Mouse (Mus musculus): Measurements from ENCODE around the gene Pbp2.

Gene Pbp2

DNA sequence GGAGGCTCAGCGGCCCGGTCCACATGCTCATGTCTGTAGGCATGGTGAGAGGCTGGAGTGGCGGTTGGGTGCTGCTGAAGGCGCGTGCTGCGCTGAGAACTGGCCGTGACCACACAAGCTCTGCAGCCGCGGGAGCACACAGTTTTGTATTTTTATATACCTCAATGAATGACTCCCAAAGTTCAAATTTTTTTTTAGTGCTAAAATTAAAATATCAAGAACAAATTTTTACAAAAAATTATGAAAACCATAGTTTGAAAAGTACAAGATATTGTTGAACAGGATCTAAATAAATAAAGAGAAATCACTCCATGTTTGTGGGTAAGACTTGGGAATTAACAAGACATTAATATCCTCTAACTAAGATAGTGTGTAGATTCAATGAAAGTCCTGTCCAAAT, at the start of gene Pbp2:
TSS of gene Pbp2 (minus strand) at position 101 of the 400 bp plus-strand sequence.
- no peak for DNase-seq (ENCODE audit: low read depth, low spot score)

DNA sequence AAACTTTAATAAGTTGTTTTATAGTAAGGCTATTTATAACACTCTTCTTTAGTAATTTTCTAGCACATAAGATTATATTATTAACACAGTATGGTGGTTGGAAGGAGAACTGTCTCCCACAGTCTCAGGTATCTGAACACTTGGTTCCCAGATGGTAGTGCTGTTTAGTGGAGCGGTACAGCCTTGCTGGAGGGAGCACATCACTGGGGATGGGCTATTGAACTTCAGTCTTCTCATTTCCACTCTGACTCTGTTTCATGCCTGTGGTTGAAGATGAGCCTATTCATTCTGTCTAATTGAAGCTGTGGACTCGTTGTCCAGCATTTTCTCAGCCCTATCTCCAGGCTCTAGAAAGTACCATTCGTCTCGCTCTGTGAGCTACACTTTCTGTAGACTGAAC, 44.7 kb upstream of the Pbp2 start:
- no peak for DNase-seq (ENCODE audit: low read depth, low spot score)

GRCm38 (mm10) chr6:135352537-135352936, 42.3 kb upstream of the Pbp2 start:
- DNase-seq (ENCODE audit: low read depth, low spot score), result no peak

GRCm38 (mm10) chr6:135351638-135352302, 41.6 kb upstream of the Pbp2 start:
- no peak for DNase-seq (ENCODE audit: low read depth, low spot score)

- DNase-seq (ENCODE audit: low read depth, low spot score), result peak; percentile 52
Measured at GRCm38 (mm10) chr6:135341076-135341378, 30.8 kb upstream of the Pbp2 start.

- peak; percentile 66 for DNase-seq (ENCODE audit: low read depth, low spot score)
Measured at GRCm38 (mm10) chr6:135340355-135341075, 30.3 kb upstream of the Pbp2 start.

- DNase-seq (ENCODE audit: low read depth, low spot score), result peak; percentile 66
Measured at GRCm38 (mm10) chr6:135336376-135336775, 26.2 kb upstream of the Pbp2 start.

GRCm38 (mm10) chr6:135333994-135334651, 23.9 kb upstream of the Pbp2 start:
- DNase-seq (ENCODE audit: low read depth, low spot score), result peak; percentile 80

DNA sequence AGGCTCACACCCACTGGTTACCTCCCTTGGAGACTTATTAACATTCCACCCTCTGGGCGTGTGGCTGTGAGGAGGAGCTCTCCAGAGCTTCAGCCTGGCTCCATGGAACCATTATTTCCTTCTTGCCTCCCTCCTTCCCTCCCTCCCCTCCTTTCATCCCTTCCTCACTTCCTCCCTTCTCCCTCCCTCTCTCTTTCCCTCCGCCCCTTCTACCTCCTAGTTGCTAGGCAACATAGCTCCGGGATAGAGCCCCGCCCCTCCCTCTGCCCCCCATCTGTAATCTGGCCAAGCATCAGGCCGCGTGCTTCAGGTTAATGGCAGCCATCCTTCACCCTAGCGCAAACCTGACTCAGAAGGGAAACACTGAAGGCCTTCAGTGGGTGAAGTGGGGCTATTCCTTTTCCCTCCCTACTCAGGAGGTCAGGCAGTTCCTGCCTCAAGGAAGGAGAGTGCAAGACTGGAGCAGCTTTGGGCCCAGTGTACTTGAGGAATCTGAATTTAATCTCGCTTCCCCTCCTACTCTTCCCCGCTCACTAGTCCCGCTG, 22.6 kb upstream of the Pbp2 start:
- DNase-seq (ENCODE audit: low read depth, low spot score), result no peak

DNA sequence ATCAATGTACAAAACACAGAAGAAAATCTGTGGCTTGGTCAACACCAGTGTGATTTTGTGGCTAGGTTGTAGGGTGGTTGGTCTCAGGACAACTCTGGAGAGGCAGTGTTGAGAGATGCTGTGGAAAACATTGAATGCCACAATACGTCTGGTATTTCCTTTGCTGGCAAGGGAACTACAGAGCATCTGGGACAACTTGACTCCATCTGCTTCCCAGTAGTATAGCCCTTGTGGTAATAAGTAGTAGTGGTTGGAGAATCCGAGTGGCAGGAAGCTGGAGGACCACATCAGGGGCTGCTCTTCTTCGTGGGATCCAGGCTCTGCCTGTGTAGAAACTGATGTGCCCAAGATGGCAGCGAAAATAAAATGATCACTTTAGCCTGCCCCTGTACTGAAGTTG, 21.7 kb upstream of the Pbp2 start:
- DNase-seq (ENCODE audit: low read depth, low spot score), result no peak

GRCm38 (mm10) chr6:135326847-135327246, 16.6 kb upstream of the Pbp2 start:
- DNase-seq (ENCODE audit: low read depth, low spot score), result no peak

DNA sequence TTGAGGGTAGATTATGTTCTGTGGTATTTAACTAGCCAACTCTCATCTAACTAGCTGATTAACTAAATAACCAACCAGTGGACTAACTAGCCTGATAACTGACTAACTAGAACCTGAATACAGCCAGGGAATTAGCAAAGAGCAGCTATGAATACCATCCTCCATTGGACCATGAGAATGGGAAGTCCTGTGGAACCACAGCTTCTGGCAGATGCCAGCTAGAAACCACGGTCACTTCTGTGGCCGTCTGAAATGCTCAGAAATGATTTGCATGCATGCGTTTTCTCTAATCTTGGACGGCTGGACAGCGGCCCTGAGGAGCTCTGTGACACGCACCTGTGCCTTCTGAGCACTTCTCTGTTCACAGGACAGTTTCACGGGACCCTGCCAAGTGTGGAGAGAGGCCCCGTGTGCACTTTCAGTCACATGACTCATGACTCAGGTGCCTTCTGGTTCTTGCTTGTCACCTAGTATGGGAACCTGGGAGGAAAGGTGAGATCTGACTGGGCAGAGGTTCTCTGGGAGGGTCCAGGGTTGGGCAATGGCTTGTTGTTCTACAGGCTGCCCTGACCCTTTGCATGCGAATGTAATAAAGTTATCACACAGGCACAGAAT, 14.6 kb upstream of the Pbp2 start:
- DNase-seq (ENCODE audit: low read depth, low spot score), result no peak

DNA sequence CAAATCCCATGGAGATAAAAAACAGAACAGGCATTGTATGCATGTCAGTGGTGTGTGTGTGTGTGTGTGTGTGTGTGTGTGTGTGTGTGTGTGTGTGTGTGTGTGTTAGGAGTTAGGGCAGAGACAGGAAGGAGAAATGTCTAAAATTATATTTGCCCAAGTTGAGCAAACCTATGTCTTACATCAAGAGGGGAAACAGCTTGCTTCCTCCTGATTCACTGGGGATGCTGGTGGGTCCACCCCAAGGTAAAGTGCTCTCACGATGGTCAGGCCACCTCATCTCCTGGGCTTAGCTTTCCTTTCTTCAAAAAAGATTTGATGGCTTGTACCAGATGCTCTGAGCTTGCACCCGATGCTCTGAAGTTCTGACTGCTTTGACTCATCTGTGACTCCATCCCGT, 13.9 kb upstream of the Pbp2 start:
- no peak for DNase-seq (ENCODE audit: low read depth, low spot score)

- DNase-seq (ENCODE audit: low read depth, low spot score), result peak; percentile 35
Measured at GRCm38 (mm10) chr6:135323311-135323982, 13.2 kb upstream of the Pbp2 start.

- DNase-seq (ENCODE audit: low read depth, low spot score), result no peak
Measured at GRCm38 (mm10) chr6:135322749-135323148, 12.5 kb upstream of the Pbp2 start.

DNA sequence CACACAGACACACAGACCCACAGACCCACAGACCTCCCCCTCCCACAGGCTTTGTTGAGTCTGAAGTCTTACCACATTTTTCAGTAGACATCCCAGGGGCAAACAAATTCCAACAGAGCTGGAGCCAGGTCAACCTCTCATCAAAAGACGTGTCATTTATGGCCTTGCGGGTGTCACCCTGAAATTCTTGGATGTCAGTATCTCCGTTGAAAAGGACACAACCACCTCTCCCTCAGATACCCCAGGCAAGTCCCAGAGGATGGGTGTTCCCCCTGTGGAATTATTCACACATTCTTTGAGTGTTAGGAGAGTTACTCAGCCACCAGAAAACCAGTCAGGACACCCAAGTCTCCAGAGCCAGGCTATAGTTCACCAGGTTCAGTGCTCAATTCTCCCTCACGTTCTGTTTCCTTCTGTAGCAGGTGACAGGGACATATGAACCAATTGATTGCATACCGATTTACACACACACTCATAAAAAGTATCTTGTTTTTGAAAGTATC, 9.3 kb upstream of the Pbp2 start:
- DNase-seq (ENCODE audit: low read depth, low spot score), result no peak

DNA sequence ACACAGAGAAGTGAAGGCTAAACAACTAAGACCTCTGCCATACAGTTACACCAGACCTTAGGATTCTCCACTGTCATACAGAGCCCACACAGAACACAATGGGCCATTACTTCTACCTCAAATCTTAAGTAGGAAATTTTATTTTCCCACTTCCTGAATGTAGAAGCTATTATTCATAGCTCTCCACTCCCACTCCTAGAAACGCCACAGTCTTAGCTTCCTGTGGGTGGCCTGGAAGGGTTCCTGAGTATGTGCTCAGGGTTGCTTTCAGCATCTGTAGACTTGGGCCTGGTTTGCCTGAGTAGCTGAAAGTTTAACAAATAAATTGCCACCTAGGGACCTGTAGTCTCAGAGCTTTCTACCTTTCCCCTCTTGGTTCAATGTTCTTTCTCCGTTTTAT, 5.9 kb upstream of the Pbp2 start:
- DNase-seq (ENCODE audit: low read depth, low spot score), result no peak

DNA sequence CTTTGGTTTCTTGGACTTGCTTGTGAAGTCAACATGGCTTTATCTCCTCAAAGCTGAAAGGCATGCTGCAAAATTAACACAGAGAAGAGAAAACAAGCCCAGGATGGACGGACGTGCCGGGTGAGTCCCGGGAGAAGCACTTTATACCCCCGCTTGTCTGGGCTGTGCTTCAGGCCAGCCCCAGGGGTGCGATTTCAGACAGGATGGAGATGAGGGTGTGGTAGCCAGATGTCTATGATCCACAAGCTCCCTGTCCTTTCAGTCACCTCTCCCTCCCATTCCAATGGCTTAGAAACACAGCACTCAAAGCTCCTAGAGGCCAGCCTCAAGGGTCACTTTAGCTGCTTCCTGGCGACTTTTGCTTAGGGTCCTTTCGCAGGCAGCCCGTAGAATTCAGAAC, 3.8 kb upstream of the Pbp2 start:
- peak; percentile 73 for DNase-seq (ENCODE audit: low read depth, low spot score)

DNA sequence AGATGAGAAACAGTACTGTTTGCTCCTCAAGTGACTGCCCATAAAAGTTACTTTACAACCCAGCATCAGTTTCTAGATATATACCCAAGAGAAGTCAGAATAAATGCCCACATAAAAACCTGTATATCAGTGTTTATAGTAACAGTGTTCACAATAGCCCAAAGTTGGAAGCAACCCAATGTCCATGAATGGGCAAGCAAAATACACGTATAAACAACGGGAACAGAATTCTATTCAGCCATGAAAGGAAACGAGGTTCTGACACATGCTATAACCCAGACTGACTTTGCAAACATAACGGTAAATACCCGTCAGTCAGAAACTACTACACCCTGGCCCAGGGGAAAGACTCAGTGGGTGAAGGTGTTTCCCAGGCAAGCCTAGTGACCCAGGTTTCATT, 1.8 kb upstream of the Pbp2 start:
- DNase-seq (ENCODE audit: low read depth, low spot score), result no peak

- DNase-seq (ENCODE audit: low read depth, low spot score), result no peak
Measured at GRCm38 (mm10) chr6:135304576-135305260, 5.5 kb downstream of the Pbp2 start.

Measured in skeletal muscle tissue, adult 2 months (tissue).